Mouse (Mus musculus): ENCODE data around the gene Bcl11a. TPM values are rescaled to one million over a fixed set of nuclear protein-coding genes. Genes with fewer than 3 reads are reported as not detected.
"Not testable (repeated sequence)": the region's sequence is repeated elsewhere in the genome, so short reads cannot be mapped to it uniquely, and the experiment has no call there.

Gene Bcl11a
- total RNA-seq, 4 experiments from 2014 or later: 0.07 to 0.17 TPM; not detected in 2

DNA sequence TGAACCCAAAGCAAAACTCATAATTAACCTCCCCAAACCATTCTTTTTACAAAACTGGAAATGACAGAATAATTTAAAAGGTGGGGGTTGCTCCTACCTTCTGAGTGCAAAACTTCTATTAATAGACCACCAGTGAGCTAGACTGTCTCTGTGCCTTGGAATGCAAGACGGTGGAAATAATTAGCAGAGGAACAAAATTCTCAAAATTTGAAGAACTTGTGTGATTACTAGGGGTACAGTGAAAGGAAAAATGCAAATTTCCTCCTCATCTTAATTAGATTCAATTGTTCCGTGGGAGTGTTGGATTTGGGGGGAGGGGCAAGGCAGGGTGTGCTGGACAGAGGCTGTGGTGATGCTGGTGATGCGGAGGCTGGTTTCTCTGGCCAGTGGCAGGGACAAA lies 20.8 kb downstream of the Bcl11a start:
- DNase-seq (ENCODE audit: low spot score in 2 of 2): no peak

DNA sequence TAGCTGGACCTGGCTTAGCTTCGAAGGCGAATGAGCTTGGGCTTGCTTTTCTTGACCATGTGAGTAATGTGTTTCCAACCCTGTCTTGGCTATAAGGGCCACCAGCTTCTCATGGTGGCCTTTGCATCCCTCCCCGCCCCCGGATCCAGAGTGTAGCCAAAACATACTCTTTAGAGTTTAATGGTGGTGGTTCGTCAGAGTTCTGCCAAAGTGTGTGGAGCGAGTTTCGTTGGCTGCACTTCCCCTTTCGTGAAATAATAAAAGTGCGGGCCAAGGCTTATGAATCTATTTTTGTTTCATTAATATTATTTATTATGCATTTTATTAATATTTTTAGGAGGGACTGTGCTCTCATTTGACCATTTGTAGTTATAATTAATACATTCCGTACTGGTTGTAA lies 21.4 kb downstream of the Bcl11a start:
- no peak for DNase-seq (ENCODE audit: low spot score in 2 of 2)

DNA sequence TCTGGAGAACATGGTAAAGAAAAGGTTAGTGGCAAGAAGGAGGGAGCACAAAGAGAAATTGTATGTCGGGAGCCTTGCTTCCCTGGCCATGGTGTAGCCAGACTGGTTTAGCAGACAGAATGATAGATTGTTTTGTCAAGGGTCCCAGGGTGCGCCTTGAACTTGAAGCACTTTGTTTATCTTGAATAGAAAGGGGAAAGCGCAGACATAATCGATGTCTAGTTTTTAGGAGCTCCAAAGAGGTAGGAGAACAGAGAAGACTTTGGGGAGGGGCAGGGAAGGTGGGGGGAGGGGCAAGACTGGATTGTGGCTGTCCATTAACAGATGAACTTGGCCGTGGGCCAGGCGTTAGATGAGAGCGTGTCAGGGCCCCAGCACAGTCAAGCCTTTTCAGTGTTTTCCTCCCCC lies 22.0 kb downstream of the Bcl11a start:
- DNase-seq (ENCODE audit: low spot score in 2 of 2): no peak

DNA sequence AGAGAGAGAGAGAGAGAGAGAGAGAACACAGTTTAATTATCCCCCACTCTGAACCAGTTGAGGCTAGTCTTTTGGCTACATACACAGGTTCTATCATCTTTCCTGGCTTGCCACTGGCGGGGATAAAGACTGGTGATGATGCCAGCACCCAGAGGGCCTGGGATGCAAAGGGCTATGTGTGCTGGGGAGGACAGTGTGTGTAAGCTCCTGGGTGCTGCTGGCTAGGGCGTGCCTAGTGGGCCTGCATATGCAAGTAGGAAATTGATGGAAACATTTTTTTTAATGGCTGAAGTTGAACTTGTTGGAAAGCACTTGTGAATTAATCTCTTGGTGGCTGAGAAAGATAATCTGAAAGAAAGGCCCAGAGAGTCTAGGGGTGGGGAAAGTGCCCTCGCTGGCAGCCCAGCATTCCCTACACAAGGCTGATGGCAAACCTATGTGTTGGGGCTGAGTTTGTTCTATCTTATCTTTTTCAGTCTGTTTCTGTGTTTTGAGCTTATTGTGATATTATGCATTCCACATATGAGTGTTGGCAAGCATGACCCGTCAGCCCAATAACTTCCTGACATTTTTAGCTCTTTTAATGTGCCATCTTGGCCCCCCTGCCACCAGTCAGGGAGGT lies 22.7 kb downstream of the Bcl11a start:
- no peak for DNase-seq (ENCODE audit: low spot score in 2 of 2)

DNA sequence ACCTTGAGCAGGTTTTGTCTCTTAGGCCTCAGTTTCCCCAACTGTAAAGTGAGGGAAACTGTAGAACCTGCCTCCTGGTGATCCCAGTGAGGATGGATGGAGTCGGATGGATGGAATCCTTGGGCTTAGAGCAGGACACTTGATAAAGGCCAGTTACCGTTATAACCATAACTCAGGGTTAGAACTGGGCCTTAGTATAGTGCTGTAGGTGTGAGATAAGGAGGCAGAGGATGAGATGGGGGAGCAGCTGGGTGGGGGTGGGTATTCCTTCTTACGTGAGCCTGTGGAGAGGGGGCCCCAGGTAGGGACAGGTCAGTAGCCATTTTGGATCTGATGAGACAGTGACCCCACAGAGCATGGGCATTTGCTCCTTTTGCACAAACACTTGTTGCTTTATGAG lies 23.8 kb downstream of the Bcl11a start:
- no peak for DNase-seq (ENCODE audit: low spot score in 2 of 2)

DNA sequence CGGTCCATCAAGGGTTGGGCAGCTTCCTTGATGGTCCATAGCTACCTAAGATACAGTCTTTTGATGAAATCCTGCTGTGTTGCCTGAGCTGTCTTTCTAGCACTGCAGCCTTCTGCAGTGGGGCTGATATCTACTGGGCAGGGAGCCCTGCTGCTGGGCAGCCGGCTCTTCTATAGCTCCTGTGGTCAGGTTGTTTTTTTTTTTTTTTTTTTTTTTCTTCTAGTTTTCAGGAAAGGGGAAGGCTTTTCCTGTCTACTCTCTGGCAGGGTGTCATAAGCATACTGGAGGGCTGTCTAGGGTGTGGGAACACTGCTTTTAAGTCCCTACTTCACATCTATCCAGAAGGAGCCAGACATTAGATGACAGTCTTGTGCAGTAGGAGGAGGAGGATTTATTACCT lies 24.5 kb downstream of the Bcl11a start:
- DNase-seq (ENCODE audit: low spot score in 2 of 2): no peak

DNA sequence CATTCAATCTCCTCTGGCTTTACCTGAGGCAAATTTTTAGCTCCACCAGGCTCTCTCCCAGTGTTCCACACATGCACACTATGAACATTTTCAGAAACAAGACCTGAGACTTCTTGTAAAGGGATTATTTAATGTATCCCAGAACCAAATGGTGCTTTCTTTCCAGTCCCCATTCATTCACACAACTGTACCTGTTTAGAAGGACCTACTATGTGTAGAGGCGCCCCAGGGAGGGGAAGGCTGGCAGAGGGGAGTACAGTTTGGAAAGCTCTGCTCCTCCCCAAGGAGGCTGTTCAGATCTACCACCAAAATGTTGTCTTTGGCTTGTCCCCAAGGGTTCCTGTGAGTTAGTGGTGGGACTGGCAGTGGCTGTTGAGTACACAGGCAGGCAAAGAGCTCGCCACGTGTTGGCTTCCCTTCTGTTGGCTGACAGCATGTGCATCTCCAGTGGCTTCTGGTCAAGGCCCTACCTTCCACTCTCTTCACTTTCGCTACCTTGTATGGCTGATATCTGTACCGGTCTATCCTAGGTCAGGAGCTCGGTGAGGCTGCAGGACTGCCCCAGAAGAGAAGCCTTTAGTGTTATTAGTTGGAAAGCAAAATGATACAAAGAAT lies 25.4 kb downstream of the Bcl11a start:
- no peak for DNase-seq (ENCODE audit: low spot score in 2 of 2)

DNA sequence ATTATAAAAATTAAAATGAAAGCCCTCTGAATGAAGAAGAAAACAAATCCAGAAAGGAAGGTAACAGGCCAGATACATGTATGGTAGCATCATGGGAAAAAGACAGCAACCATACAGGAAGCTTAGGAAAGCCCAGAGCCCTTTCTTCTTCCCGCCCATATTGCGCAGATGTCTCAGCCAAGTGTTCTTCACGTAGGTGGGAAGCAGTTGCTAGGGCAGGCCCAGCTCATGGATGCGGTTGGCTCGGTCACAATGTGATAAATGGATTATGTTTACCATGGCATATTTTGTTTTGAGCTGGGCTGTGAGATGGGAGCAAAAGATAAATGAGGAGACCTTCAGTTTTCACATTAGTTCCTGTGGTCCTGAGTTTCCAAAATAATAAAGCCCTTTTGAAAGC lies 29.6 kb downstream of the Bcl11a start:
- DNase-seq (ENCODE audit: low spot score in 2 of 2): no peak

DNA sequence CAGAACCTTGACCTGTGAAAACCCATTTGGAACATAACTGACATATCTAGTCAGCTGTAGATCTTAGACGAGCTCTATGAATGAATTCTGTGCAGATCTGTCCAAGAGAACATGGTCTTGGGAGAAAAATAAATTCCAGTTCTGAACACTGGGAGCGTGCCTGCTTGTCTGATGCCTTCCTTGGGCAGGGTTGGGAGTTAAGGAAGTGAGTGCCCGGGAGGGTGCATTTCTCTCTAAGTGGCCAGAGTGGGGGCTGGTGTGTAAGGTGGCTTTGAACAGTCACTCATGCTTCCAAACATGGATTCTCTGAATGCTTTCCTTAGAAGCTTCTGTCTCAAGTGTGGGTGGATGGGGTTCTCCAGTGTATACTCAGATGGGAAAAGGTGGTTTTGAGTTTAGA lies 31.1 kb downstream of the Bcl11a start:
- DNase-seq (ENCODE audit: low spot score in 2 of 2): no peak

DNA sequence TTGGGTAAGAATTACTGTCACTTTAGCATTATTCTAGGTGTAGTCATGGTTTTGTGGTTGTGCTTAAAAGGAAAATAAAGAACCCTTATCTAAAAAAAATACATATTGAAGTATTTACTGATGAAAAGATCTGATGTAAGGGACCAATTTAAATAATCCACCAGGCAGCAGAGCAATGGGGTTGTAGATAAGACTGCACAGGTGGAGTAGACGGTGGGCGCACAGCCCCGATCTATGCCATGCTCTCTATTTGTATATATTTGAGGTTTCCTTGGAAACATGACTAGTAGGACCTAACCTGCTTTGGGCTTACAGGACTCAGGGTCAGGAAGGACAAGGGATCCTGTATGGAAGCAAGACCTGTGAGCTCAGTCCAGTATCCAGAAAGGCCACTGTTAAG lies 31.5 kb downstream of the Bcl11a start:
- DNase-seq (ENCODE audit: low spot score in 2 of 2): no peak

DNA sequence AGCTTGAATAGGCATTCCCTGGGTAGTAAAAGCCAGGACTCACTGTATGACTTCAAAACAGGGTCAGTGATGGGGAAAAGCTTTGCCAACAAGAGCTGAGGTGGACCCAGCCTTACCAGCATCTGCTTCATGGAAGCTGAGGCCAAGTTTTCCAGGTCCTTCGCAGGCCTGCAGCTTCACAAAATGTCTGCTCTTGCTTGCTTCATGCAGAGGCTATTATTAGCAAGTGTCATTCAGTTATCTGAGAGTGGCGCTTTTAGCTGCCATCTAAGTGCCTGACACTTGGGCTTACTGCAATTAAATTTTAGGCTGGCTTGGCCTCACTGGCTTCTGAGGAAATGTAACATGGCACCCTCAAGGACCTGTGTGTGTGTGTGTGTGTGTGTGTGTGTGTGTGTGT lies 32.3 kb downstream of the Bcl11a start:
- no peak for DNase-seq (ENCODE audit: low spot score in 2 of 2)

DNA sequence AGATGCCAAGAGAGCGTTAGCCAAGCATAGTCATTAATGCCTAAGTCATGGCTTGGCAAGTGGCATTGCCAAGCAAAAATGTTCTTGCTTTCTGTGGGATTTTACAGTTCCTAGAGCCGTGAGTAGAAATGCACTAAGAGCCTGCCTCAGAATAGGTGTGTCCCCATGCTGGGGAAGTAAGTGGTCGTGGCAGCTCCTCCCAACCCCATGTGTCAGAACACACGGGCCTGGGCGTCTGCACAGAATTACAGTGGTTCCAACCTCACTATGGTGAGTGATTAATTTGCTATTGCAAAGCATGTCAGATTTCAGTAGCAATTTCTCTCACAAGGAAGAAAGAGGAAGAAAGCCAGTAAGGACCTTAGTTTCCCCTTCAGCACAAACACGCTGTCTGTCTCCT lies 33.9 kb downstream of the Bcl11a start:
- no peak for DNase-seq (ENCODE audit: low spot score in 2 of 2)

DNA sequence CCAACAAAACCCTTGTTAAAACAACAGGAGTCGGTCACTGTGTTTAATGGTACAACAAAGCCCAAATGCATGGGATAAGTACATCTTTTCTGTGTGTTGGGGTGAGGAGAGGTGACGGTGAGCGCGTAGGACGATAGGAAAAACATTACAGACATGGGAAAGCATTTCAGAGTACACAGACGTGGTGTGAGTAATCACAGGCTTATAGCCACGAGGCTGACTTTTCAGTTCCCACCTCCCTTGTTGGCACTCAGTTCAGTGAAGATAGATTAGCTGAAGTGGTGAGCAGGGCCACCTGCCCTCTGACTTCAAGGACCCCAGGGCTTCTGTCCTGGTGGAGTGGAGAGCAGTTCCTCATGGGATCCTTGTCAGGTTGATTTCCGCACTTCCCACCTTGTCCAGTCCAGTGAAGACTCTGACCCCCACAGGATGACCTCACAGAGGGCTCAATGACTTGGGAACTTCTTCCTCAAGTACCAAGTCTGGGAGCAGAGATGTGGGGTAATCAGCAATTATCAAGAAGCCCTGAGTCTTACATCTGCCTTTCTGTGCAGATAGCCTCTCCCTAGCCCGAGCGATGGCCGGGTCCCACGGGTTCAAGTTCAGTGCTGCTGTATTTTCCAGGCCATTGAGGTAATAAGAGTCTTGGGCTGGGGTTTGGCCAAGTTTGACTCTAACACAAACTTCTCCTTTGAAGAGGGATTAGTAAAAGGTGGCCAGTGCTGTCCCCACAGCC lies 37.3 kb downstream of the Bcl11a start:
- no peak for DNase-seq (ENCODE audit: low spot score in 2 of 2)

DNA sequence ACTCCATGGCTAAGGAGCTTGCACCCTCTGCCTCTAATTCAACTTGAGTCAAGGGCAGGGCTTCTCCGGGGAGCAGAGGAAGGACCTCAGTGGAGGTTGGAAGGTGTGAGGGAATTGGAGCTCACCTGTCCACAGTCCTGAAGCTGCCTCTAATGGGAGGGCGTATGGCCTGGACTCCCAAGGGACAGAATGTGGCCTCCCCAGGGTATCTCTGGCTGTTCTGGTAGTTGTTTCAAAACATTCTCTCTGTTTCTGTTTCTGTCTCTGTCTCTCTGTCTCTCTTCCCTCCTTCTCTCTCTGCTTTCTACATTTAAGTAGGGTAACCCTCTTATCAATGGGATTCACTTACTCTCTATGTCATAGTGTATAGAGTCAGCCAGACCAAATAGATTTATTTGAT lies 38.2 kb downstream of the Bcl11a start:
- no peak for DNase-seq (ENCODE audit: low spot score in 2 of 2)

DNA sequence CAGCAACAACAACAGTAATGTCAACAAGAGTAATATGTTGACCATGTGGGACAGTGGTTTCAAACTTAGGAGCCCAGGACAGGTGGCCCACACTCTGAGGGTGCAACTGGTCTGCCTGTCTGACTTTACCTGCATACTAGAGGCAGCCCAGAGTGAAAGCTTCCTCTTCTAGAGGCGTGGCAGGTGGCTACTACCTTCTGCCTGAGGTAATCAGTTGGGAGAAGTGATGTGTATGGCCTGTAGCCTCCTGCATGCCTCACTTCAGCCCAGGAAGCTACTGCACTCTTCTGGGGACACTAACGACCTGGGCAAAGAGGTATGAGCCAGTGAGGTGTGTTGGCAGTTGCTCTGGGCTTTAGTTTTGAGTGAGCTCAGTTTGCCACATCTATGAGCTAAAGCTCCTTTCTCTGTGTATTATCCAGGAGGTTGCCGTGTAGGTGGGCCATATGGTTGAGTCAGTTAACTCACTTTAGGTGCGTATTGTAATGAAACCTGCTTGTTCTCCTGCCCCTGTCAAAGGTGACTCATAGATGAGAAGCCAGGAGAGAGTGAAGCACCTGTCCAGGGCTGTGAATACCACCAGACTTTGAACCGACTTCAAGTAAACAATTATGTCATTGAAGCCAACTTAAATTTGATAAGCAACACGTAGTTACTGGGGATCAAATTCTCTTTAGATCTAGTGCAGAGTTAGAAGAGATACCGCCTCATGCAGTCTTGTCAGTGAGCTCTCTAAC lies 38.9 kb downstream of the Bcl11a start:
- DNase-seq (ENCODE audit: low spot score in 2 of 2): no peak

DNA sequence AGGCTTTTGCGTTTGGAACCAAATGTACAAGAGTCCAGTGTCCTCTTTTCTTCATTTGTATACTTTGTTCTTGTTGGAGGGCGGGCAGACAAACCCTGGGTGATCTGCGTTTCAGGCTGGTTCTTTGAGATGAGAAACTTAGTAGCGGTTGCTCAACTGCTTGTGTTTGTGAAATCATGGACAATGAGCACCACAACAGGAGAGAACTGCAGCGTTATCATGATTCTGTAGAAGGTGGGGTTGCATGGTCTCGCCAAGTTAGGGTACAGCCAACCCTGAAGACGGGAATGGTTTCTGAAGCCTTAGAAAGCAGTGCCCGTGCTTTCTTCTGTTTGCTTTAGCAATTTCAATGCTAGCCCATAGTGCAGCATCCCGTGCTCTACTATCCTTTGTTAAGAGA lies 43.3 kb downstream of the Bcl11a start:
- DNase-seq (ENCODE audit: low spot score in 2 of 2): no peak

DNA sequence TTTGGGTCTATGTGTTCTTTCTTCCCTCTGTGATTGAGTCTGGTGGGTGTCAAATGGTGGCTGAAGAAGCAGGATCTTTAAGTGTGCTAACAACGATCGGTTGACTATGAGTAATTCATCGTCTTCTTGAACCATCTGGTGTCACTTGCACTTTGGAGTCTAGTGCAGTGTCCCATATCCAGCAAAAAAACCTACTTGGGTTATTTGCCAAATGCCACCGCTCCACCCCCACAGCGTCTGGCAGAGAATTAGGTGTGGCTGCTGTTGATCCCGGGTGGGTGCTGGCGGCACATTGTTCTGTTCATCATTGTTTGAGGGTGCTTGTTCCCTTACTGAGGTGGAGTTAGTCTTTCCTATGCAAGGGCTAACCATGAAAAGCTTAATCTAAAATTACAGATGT lies 45.0 kb downstream of the Bcl11a start:
- DNase-seq (ENCODE audit: low spot score in 2 of 2): no peak

DNA sequence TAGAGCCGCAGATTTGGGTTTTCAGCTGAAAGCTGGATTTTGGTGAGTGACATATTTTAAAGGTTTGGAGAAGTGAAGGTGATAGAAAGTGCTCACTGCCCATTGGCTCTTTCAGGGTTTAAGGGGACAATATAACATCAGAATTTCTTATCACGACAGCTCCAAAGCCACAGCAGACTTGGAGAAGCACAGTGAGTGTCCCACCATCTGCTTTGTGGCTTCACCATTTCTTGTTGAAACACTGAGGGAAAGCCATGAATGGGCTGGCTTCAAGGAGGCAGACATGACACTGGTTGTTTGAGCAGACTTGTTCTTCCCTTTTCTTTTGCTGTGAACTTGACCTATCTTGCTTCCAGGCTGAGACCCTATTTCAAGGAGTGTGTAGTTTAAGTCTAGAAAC lies 46.1 kb downstream of the Bcl11a start:
- DNase-seq (ENCODE audit: low spot score in 2 of 2): no peak

DNA sequence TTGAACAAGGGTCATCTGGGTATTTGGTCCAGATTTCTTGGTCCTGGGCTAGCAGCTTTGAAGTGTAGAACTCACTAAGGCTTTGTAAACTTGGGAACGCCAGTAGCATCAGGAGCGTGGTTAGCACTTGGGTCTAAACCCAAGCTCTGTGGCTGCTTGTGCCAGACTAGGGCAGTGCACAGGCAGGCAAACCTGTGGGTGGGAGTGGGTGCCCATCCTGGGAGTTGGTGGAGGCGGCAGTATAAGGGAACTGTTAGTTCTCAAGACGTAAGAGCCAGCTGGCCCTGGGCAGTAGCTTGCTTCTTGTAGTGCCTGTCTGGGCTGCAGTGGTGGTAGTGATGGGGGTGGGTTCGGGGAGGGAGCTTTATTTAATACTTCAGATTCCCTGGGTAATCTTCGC lies 47.2 kb downstream of the Bcl11a start:
- DNase-seq (ENCODE audit: low spot score in 2 of 2): no peak

DNA sequence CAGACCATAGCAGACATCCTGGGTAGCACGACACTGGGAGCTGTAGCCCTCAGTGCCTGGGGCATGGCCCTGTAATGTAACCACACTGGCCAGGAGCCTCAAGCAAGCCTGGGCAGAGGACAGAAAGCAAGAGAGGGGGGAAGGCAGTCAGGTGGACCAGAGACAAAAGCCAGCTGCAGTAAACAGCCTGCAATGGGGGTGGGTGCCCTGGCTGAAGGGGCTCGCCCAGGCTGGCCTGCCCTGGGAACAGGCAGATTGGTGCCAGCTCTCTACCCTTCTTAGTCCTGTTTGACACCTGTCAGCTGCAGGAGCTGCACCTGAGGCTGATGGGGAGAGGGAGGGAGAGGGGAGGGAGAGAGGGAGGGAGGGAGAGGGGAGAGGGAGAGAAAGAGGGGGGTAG lies 50.1 kb downstream of the Bcl11a start:
- no peak for DNase-seq (ENCODE audit: low spot score in 2 of 2)

DNA sequence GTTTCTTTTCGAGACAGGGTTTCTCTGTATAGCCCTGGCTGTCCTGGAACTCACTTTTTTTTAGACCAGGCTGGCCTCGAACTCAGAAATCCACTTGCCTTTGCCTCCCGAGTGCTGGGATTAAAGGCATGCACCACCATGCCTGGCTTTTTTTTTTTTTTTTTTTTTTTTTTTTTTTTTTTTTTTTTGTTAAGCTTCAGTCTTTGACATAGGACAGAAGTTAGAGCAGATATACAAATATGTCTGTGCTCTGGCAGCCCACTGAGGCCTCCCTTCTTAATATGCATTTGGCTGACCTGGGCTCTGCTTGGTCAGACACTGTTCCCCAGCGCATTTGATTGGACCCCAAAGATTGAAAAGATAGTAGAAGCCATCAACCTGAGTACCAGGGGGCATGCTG lies 51.0 kb downstream of the Bcl11a start:
- DNase-seq (ENCODE audit: low spot score in 2 of 2): not testable (repeated sequence)
